Mouse (Mus musculus) fat pad, adult 2 months (tissue): ENCODE data around the gene Palm.

Experiments used
- DNase-seq: peaks from one replicate; pipeline ENCODE4 v3.0.0-alpha.2; 2011; ENCODE audit warnings: low read depth, low spot score; ENCODE audit errors: extremely low read depth

Gene Palm

GRCm38 (mm10) chr10:79795905-79796304 is 2.5 kb downstream of the Palm start:
- no peak for DNase-seq

DNA sequence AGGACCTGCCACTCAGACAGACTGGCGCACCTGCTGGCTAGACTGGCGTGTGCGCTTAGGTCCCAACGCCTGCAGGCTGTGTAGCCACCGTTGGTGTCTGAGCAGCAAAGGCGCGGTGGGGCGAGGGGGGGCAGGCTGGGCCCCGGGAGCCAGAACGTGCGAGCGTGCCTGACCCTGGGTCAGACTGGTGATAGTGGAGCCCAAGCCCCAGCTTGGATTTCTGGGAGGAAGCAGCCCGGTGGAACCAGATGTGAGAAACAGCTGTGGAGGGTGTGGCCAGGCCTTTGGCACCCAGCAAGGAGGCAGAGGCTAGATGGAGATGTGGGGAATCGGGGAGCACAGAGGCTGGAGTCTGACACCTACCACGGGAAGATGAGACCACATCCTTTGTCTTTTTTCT is 4.0 kb downstream of the Palm start:
- no peak for DNase-seq

DNA sequence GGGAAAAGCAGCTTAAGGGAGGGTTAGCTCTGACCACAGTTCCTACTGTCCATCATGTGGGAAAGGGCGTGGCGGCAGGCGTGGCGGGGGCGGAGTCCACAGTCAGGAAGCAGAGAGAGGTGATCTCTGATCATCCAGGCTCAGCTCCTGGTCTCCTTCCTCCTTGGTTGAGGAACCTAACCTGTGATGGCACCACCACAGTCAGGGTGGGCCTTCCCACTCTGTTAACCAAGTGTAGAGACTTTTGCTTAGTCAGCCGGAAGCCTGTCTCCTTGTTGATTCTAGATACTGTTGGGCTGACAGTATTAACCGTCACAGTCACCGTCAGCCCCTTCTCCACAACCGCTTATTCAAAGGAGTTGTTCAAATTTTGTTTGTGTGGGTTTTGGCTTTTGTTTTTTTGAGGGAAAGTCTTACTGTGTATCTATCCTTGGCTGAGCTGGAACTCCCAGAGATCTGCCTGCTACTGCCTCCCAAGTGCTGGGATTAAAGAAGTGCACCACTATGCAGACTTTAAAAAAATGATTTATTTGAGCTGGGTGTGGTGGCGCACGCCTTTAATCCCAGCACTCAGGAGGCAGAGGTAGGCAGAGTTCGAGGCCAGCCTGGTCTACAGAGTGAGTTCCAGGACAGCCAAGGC is 5.0 kb downstream of the Palm start:
- DNase-seq = no peak

- DNase-seq = no peak
Observed at GRCm38 (mm10) chr10:79800508-79800907, 7.1 kb downstream of the Palm start.

GRCm38 (mm10) chr10:79801837-79802236 is 8.5 kb downstream of the Palm start:
- DNase-seq = no peak

DNA sequence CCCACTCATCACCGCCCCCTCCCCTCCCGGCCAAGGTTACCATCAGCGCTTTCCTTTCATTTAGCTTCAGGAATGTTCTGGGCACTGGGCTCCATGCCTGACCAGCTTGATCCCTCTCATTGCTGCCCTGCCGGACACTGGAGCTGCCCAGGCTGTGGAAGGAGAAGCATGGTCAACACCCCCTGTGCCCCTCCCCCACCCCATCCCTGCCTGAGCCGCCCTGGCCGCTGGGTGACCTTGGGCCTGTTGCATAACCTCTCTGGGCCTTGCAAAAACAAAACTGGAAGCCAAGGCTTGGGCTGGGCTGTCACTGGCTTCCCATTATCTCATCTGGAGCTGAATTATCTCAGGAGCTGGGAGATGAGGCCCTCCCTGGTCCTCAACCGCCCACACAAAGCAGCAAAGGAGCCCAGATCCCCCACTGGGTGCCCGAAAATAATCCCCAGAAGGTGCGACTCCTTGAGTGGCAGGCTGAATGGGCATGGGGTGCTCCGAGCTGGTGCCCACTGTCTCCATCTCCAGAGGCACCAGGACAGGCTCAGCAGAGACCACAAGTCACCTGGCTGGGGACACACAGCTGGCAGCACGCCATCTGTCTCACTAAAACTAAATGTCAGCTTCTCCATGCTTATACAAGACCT is 9.1 kb downstream of the Palm start:
- no peak for DNase-seq

- DNase-seq = no peak
Observed at GRCm38 (mm10) chr10:79803716-79804323, 10.4 kb downstream of the Palm start.

DNA sequence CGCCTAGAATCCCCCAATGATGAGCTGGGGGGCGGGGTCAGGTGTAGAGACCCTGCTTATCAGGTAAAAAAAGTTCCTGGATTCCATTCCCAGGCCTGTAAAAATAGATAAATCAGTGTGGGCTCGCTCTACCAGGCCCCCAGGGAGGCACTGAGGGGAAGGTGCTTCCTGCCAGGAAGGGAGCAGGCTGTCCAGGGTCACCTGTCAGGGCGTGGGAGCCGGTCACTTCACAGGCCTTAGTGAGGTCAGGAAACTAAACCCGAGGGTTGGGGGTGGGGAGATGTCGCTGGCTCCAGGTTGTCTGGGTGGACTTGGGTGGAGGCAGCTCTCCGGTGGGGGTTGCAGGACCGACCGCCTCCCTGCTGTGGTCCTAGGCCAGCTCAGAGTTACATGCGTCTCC is 12.3 kb downstream of the Palm start:
- DNase-seq = no peak

DNA sequence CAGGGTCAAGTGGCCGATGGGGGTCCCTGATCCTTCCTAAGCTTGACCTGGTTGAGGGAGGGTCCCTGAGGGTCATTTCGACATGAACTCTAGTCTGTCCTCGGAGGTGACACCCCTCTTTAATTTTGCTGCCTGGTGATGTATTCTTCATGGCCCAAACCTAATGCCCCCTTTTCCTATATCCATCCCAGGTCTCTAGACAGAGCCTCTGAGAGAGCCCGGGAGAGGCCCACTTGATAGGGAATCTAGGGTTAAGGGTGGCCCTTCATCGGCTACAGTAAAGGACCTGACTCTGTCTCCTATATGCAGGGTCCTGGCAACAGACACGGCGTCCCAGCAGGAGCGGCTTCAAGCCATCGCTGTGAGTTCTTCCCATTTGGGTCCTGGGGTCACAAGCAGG is 13.0 kb downstream of the Palm start:
- DNase-seq = no peak

- DNase-seq = no peak
Observed at GRCm38 (mm10) chr10:79806972-79807371, 13.6 kb downstream of the Palm start.

- DNase-seq = no peak
Observed at GRCm38 (mm10) chr10:79807826-79808225, 14.5 kb downstream of the Palm start.

DNA sequence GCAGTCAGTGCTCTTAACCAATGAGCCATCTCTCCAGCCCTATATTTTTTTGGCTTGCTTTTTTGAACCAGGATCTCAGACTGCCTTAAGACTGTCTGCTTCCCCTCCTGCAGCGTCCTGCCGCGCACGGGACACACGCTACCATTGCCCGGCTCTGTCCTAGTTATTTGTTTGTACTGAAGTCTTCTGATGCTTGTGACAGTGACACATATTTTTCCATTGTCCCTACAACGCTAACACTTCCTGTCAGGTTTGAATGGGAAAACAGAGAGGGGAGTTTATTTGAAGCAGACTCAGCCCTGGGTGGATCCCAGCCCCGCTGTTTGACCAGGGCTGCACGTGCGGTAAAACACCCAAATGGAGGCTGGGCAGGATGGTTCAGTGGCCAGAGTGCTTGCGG is 15.4 kb downstream of the Palm start:
- DNase-seq = no peak

GRCm38 (mm10) chr10:79811736-79812637 is 18.6 kb downstream of the Palm start:
- DNase-seq = no peak

- no peak for DNase-seq
Observed at GRCm38 (mm10) chr10:79814271-79814842, 21.0 kb downstream of the Palm start.

DNA sequence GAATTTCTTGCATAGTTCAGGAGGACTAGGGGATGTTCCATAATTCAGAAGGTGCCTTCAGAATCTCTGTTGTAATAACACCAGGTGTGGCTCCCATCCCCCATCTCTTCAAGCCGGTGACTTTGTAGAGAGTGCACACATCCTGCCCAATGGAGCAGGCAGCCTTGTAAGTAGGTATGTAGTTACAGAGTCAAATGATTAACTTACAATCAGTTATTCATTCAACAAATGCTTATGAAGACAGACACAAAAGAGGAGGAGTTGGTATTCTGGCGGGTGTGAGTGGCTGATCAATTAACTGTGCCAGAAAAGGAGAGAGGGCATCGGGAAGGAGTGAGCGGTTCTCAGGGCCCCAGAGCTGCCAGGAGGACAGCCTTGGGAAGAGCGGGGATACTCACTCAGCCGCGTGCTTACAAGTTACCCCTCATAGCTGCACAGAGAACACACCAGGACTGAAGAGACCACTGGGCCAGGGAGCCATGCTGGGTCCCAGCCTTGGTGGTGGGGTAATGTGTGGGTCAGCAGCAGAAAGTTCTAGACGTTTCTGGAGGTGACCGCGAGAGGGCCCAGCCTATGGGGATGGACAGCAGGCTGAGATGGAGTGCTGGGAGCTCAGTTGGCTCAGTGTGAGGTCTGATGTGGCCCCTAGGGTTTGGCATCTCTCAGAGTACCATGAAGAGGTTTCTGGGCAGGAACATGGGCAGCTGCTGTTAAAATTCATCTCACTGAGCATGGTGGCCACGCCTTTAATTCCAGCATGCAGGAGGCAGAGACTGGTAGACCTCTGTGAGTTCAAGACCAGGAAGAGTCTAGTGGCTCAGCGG is 22.5 kb downstream of the Palm start:
- no peak for DNase-seq

DNA sequence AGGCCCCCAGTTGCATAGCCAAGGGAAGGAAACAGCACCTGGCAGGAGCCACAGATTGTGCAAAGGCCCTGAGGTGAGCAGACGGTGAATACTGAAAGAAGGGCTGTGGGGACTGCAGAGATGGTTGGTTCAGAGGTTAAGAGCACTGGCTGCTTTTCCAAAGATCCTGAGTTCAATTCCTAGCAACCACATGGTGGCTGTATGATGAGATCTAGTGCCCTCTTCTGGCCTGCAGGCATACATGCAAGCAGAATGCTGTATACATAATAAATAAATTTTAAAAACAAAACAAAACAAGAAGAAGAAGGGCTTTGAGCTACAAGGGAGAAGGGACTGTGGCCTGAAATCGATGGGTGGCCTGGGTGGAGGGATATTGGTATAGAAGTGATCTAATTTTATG is 23.7 kb downstream of the Palm start:
- no peak for DNase-seq

GRCm38 (mm10) chr10:79818225-79818624 is 24.9 kb downstream of the Palm start:
- no peak for DNase-seq

DNA sequence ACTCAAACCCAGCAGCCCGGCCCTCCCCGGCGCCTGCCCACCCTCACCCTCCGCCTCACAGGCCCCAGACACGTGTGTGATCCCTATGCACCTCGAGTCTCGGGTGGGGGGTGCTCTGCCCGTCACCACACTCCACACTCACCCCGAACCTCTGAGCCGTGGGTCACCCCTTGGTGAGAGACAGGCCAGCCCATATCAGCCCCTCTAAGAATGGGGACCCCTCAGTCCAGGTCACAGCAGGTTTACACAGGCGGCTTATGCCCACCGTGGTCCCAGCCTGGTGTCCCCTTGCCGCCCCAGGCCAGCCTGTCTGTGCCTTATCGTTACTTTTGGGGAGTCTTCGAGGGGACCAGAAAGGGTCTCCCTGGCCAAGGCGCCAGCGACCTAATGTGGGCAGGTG is 26.2 kb downstream of the Palm start:
- no peak for DNase-seq

GRCm38 (mm10) chr10:79820277-79820676 is 26.9 kb downstream of the Palm start:
- no peak for DNase-seq

DNA sequence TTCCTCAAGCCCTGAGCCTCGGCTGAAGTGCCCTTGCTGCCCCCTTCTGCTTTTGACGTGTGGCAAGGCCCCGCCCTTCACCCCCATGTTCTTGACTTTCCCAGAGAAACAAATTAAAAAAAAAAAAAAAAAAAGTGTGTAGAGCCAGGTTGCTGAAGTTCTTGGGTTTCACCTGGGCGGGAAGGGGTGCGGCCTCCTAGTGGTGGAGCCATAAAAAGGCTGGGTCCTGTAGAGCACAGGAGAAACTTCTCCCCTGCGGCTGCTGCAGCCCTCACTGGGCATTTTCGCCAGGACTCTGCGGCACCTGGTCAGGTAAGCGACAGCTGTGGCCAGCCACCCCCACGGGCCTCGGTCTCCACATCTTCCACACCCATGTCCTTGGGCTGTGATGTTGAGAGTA is 27.4 kb downstream of the Palm start, which contains the start of gene Misp:
Misp (plus strand) TSS at position 208 of the 400 bp plus-strand sequence.
- DNase-seq = no peak
